Mouse (Mus musculus): ENCODE measurements around the gene F10.
A peak's percentile ranks its signal among the peaks of the same experiment; 100 is the strongest.

DNA sequence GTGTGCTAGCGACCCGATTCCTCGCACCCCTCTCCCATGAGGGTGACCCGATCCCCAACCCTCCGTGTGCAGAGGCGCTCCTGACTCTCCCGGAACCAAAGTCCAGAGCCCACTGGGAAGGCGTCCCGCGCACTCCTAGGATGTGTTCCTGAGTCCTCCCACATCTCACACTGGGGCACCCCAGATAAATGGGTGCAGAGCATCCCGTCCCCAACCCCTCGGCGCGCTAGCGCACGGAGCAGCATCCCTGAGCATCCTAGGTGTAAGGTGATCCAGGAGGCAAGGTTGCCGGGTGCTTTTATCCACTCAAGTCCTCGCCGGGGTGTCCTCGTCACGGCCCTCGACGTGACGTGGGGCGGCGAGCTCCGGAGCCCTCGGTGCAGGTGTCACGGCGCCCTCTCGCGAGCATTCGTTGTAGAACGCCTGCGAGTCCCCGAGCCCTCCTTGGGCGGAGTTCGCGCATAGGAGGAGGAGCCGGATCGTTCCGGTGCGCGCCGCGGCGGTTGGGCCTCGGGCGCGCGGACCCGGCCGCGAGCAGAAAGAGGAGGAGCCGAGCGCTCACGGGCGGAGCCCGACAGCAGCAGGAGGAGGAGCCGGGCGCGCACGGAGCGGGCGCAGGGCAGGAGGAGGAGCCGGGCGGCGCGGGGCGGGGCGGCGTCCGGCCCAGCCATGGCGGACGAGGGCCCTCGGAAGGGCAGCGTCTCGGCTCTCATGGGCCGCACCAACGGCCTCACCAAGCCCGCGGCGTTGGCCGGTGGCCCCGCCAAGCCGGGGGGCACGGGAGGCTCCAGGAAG, 68.2 kb downstream of the F10 start, which contains the start of the genes Pcid2 and Cul4a:
- TF ChIP-seq ZNF384 (IDR thresholded peaks at IDR 0.05; ENCODE audit: low read depth, low read length): no peak
- no peak for TF ChIP-seq ZKSCAN1 (IDR thresholded peaks at IDR 0.05; ENCODE audit: borderline replicate concordance, low read depth, low read length)
- TF ChIP-seq GABPA (IDR thresholded peaks at IDR 0.05; ENCODE audit: insufficient replicate concordance, low read depth, low read length): no peak
- TF ChIP-seq EP300 (IDR thresholded peaks at IDR 0.05; ENCODE audit: low read length): no peak
- peak in 1 of 2 experiments; percentile 70; a peak in 2 of 4 replicates for TF ChIP-seq CTCF (conservative IDR thresholded peaks at IDR 0.05 in 1 of 2, IDR thresholded peaks at IDR 0.05 in 1 of 2; ENCODE audit: low read depth in 2 of 2, low read length in 2 of 2)
- no peak for TF ChIP-seq TBP (conservative IDR thresholded peaks at IDR 0.05; ENCODE audit: low read depth, low read length)
- peak; percentile 29 for TF ChIP-seq SMC3 (IDR thresholded peaks at IDR 0.05; ENCODE audit: low read depth, low read length)
- no peak for TF ChIP-seq CHD2 (IDR thresholded peaks at IDR 0.05; ENCODE audit: low read length)
- TF ChIP-seq SIN3A (IDR thresholded peaks at IDR 0.05; ENCODE audit: low read length): no peak; the same call in none of the 2 replicates
